Mouse (Mus musculus): ENCODE measurements around the gene Cdk14.

Gene Cdk14

GRCm38 (mm10) chr5:5320506-5321181 is 99.5 kb downstream of the Cdk14 start:
- in situ Hi-C loops (cut with MboI; ENCODE audit: unreplicated experiment in 2 of 2), result no loop called here

GRCm38 (mm10) chr5:5319824-5320505 is 100.1 kb downstream of the Cdk14 start:
- in situ Hi-C loops (cut with MboI; ENCODE audit: unreplicated experiment in 2 of 2), result no loop called here

DNA sequence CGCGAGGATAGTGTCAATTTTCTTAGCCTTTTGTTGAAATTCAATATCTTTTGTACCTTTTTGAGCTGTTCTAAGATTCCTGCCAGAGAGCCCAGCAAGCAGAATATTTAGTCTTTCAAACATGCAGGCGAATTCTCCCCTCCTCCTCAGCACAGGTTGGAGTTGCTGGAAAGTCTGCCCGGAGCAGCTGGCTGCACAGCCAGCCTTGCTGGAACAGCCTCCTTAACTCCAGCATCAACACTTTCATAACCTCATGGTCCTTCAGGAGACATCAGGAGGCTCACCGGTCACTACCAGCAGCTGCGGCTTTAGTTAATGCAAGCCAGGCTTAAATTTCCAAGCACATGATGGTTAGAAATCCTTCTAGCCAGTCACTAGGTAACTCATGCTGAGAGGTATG is 105.8 kb downstream of the Cdk14 start:
- in situ Hi-C loops (cut with MboI; ENCODE audit: unreplicated experiment in 2 of 2), result no loop called here

DNA sequence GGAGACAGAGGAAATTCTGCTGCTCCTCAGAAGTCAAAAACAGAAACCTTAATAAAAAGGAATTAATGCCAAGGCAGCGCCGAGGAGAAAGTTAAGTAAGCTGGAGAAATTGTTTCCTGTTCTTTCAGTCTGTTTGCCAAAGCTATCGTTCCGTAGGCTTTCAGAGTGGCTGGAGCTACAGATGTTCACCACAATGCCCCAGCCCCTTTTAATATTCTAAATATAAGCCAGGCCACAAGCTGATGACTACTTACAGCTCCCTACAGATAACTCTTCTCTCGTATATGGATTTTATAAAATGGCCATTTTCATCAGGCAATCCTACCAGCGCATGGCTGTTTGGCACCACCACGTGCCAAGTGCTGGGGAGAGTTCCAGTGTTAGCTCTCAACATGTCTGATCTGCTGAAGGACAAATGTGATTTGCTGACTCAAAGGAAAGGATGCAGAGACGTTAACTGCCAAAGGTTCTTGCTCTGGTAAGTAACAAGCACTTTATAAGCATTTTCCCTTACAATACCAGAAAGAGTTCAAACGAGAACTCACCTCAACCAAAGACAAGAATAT is 106.8 kb downstream of the Cdk14 start:
- in situ Hi-C loops (cut with MboI; ENCODE audit: unreplicated experiment in 2 of 2), result no loop called here

DNA sequence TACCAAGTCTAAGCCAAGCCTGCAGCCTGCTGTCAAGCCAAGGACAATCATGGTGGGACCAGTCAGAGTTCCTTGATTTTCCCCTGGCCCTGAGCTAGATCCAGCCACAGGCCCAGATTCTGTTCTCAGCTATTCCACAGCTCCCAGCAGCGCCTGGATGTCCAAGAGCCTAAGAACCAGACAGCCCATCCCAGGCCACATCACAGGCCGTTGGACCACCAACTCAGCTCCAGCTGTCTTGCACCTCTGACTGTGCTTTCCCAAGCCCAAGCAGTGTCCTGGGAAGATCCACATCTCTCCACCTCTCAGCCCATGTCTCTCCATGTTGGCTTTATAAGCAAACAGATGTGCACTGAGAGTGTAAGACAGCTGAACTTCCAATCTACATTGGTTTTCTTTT is 114.8 kb downstream of the Cdk14 start:
- in situ Hi-C loops (cut with MboI; ENCODE audit: unreplicated experiment in 2 of 2), result no loop called here

DNA sequence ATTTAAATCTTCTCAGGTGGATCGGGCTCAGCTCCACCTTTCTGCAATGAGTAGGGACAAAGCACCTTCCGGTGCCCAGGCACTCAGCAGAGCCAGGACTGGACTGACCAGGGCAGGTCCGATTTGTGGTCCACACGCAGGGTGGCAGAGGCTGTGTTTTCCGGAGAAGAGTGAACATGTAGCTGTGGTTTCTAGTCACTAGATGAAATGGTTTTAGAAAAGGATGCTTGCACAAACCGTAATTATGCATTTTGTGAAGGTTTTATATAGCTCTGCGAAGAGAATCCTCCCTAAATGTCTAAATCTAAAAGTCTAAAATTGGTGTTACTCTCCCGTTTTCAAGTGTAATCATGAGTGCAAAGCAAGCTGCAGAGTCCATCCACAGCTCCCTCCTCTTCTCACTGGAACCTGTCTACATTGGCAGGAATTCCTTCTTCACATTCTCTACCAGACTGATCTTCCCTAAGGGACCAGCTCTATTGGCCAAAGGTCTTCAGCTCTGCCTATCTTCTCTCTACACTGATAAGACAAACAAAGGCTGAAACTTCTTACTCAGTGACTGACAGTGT is 116.9 kb downstream of the Cdk14 start:
- in situ Hi-C loops (cut with MboI; ENCODE audit: unreplicated experiment in 2 of 2), result no loop called here

DNA sequence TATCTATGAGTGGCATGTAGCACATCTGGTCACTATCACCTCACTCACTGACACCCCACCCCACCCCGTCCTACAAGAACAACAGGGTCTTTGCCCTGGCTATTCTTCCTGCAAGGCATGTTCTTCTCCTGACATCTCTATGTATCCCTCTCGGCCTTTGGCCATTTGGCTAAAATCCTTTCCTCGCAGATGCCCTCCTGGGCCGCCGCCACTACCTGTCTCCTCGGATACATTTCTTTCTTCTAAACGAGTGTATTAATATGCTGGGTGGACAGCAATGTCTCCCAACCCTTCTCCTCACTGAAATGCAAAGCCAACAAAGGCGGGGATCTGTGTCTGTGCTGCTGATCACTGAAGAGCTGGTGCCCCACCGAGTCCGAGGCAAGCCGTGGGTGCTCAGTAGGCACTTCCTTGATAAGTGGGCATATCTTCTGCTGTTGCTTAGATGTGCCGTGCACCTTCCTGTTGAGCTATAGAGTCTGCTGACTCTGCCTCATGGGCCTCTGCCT is 118.5 kb downstream of the Cdk14 start:
- in situ Hi-C loops (cut with MboI; ENCODE audit: unreplicated experiment in 2 of 2), result no loop called here

DNA sequence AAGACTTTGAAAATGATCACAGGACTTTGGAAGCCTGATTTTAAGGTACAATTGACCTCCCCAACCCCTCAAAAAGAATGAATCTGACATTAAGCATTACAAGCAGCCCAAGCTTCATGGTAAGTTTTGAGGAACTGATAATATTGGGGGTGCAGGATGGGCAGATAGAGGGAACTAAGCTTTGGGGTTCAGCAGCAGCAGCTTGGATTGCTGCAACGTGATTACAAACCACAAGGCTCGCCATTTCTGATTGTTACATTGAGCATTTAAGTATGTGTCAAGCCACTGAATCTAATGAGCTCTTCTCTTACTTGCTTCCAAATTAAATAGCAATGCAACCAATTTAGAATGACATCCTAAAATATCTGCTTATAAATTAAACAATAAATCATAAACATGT is 119.1 kb downstream of the Cdk14 start:
- in situ Hi-C loops (cut with MboI; ENCODE audit: unreplicated experiment in 2 of 2), result no loop called here

- in situ Hi-C loops (cut with MboI; ENCODE audit: unreplicated experiment in 2 of 2), result no loop called here
These were observed 119.8 kb downstream of the Cdk14 start for GRCm38 (mm10) chr5:5300290-5300689.

DNA sequence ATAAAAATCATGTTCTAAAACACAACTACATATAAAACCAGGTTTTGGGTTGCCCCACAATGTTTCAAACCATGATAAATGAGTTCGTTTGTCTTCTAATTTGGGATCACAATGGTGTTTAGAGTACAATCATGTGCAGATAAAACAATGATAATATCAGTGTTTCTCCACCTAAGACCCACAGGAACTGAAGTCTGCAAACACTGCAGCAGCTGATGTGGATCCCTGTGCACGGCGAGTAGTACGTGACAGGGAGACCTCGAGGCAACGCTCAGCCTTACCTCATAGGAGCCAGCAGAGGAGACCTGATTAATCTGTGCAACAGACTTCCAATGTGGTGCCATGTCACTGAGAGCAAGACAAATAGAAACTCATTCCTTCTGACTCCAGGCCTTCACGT is 122.9 kb downstream of the Cdk14 start:
- in situ Hi-C loops (cut with MboI; ENCODE audit: unreplicated experiment in 2 of 2), result no loop called here

GRCm38 (mm10) chr5:5296773-5297172 is 123.3 kb downstream of the Cdk14 start:
- in situ Hi-C loops (cut with MboI; ENCODE audit: unreplicated experiment in 2 of 2), result no loop called here

- in situ Hi-C loops (cut with MboI; ENCODE audit: unreplicated experiment in 2 of 2), result no loop called here
These were observed 127.1 kb downstream of the Cdk14 start for GRCm38 (mm10) chr5:5292830-5293542.

- in situ Hi-C loops (cut with MboI; ENCODE audit: unreplicated experiment in 2 of 2), result no loop called here
These were observed 128.7 kb downstream of the Cdk14 start for GRCm38 (mm10) chr5:5291321-5291991.

GRCm38 (mm10) chr5:5290714-5291113 is 129.4 kb downstream of the Cdk14 start:
- in situ Hi-C loops (cut with MboI; ENCODE audit: unreplicated experiment in 2 of 2), result no loop called here

GRCm38 (mm10) chr5:5285876-5286275 is 134.2 kb downstream of the Cdk14 start:
- in situ Hi-C loops (cut with MboI; ENCODE audit: unreplicated experiment in 2 of 2), result no loop called here

DNA sequence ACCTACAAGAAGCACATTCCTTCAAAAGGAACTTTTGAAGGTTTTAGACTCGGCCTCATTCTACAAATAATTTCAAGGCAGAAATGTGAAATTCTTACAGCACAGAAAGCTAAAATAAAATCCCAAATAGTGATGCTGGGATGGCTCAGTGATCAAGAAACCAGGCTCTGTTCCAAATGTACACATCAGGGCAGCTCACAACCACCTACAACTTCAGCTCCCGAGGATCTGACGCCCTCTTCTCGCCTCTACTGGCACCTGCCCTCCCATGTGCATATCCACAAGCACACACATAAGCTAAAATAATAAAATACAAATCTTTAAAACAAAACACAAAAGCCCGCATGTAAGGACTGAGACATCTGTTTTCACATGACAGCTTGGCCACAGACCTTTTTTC is 135.6 kb downstream of the Cdk14 start:
- in situ Hi-C loops (cut with MboI; ENCODE audit: unreplicated experiment in 2 of 2), result no loop called here

DNA sequence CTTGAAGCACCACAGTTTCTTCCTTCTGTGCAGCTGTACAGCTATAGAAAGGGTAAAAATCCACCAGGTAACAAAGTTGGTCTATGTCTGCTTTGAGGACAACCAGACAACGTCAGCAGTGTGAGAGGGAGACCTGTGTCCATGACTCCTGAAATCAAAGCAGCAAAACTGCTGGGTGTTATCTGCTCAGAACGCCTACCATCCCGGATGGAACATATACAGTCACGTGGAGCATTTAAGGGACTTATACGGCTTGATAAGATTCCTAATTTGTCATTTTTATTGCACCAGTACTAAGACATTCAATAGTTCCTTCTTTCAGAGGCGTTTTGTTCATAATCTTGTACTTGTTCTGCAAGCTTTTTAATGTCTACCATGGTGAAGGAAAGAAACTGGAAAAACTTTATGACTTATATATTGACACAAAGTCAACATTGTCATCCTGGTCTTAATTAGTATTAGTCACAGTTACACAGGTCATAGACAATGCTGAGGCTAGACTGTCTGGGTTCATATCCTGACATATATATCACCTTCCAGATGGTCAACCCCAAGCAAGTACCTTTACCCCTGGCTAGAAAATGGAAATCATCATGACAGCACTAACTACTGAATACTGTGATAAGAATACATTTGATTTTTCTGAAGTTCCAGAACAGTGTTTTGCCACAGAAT is 136.2 kb downstream of the Cdk14 start:
- in situ Hi-C loops (cut with MboI; ENCODE audit: unreplicated experiment in 2 of 2), result no loop called here

GRCm38 (mm10) chr5:5282425-5282824 is 137.7 kb downstream of the Cdk14 start:
- in situ Hi-C loops (cut with MboI; ENCODE audit: unreplicated experiment in 2 of 2), result no loop called here

GRCm38 (mm10) chr5:5275321-5275720 is 144.8 kb downstream of the Cdk14 start:
- in situ Hi-C loops (cut with MboI; ENCODE audit: unreplicated experiment in 2 of 2), result no loop called here

GRCm38 (mm10) chr5:5274318-5274717 is 145.8 kb downstream of the Cdk14 start:
- in situ Hi-C loops (cut with MboI; ENCODE audit: unreplicated experiment in 2 of 2), result no loop called here
